Mouse (Mus musculus) spleen, postnatal 36 days (tissue): ENCODE data around the gene 1110051M20Rik.
"Not testable (repeated sequence)": the region's sequence is repeated elsewhere in the genome, so short reads cannot be mapped to it uniquely, and the experiment has no call there.

ENCODE experiments used
- DNase-seq, 2 experiments: peaks; one replicate each; pipeline ENCODE4 v3.0.0; 2022; ENCODE audit warnings: low spot score in 2 of 2, mixed read lengths in 1 of 2

The 1110051M20Rik gene

GRCm38 (mm10) chr2:91444286-91444892 lies at the start of gene 1110051M20Rik:
1110051M20Rik (minus strand) TSS chr2:91444704.
- DNase-seq, result peak; percentile 76 to 80

- no peak for DNase-seq
Measured at GRCm38 (mm10) chr2:91493981-91494380, 49.5 kb upstream of the 1110051M20Rik start.

- no peak for DNase-seq
Measured at GRCm38 (mm10) chr2:91492071-91492635, 47.6 kb upstream of the 1110051M20Rik start.

- not testable (repeated sequence) for DNase-seq
Measured at GRCm38 (mm10) chr2:91487295-91487694, 42.8 kb upstream of the 1110051M20Rik start.

GRCm38 (mm10) chr2:91485256-91485655 lies 40.8 kb upstream of the 1110051M20Rik start:
- no peak for DNase-seq

- peak in 1 of 2 experiments; percentile 40 for DNase-seq
Measured at GRCm38 (mm10) chr2:91484698-91485097, 40.2 kb upstream of the 1110051M20Rik start.

GRCm38 (mm10) chr2:91480805-91481514 lies 36.5 kb upstream of the 1110051M20Rik start:
- peak in 1 of 2 experiments; percentile 25 for DNase-seq

- DNase-seq, result no peak
Measured at GRCm38 (mm10) chr2:91480399-91480801, 35.9 kb upstream of the 1110051M20Rik start.

- DNase-seq, result no peak
Measured at GRCm38 (mm10) chr2:91476841-91477240, 32.3 kb upstream of the 1110051M20Rik start.

- DNase-seq, result no peak
Measured at GRCm38 (mm10) chr2:91476251-91476661, 31.8 kb upstream of the 1110051M20Rik start.

GRCm38 (mm10) chr2:91475791-91476190 lies 31.3 kb upstream of the 1110051M20Rik start:
- no peak for DNase-seq

- no peak for DNase-seq
Measured at GRCm38 (mm10) chr2:91474358-91474757, 29.9 kb upstream of the 1110051M20Rik start.

- DNase-seq, result no peak
Measured at GRCm38 (mm10) chr2:91470055-91470647, 25.6 kb upstream of the 1110051M20Rik start.

- no peak for DNase-seq
Measured at GRCm38 (mm10) chr2:91467613-91468012, 23.1 kb upstream of the 1110051M20Rik start.

GRCm38 (mm10) chr2:91465934-91466333 lies 21.4 kb upstream of the 1110051M20Rik start:
- DNase-seq, result no peak

- DNase-seq, result no peak
Measured at GRCm38 (mm10) chr2:91462681-91463080, 18.2 kb upstream of the 1110051M20Rik start.

GRCm38 (mm10) chr2:91462196-91462595 lies 17.7 kb upstream of the 1110051M20Rik start:
- DNase-seq, result no peak

GRCm38 (mm10) chr2:91461341-91461740 lies 16.8 kb upstream of the 1110051M20Rik start:
- DNase-seq, result no peak

- no peak for DNase-seq
Measured at GRCm38 (mm10) chr2:91460771-91461170, 16.3 kb upstream of the 1110051M20Rik start.

- no peak for DNase-seq
Measured at GRCm38 (mm10) chr2:91460076-91460475, 15.6 kb upstream of the 1110051M20Rik start.

- DNase-seq, result no peak
Measured at GRCm38 (mm10) chr2:91458673-91459391, 14.3 kb upstream of the 1110051M20Rik start.

- no peak for DNase-seq
Measured at GRCm38 (mm10) chr2:91458252-91458672, 13.8 kb upstream of the 1110051M20Rik start.
